Mouse (Mus musculus) heart, postnatal 36 days (tissue): ENCODE data around the gene Asb16. TPM values are rescaled to one million over a fixed set of nuclear protein-coding genes. Genes with fewer than 3 reads are reported as not detected.

Experiments used
- DNase-seq, 2 experiments: peaks; one replicate each; pipeline ENCODE4 v3.0.0; 2021 to 2022
- intact Hi-C: fragments of 180-260 bp; cut with DNase I; formaldehyde crosslinking; loops from one replicate; pipeline ENCODE4 v1.15.1; 2025
- microRNA-seq, 2 experiments: library from miRNA; unstranded; fragments of <30 nt; microRNA quantifications; one replicate each; pipeline ENCODE4 v1.2.0; 2021; ENCODE audit warnings: borderline number of aligned reads in 2 of 2
- total RNA-seq, 2 experiments: library from RNA; stranded (reverse); gene quantifications; 2 replicates each; pipeline ENCODE4 v1.2.3; 2021

Gene Asb16
- total RNA-seq, 2 experiments from 2014 or later = 0.73 to 1.1 TPM

DNA sequence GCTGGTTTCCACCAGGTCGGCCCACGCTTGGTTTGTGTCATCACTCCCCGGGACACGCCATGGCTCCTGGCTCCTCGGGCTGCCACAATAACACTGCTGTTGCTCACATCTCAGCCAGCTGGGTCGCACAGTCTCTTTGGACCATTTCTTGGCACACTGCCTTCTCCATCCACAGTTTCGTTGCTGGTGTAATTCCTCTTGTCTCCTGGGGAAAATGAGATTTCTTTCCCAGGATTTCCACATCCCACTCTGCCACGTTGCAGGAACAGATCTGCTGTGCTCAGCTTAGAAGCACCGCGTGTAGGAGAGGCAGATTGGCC, 52.1 kb downstream of the Asb16 start:
- peak; percentile 73 to 77 for DNase-seq
- intact Hi-C loops = loop anchor here (1.0 to 2.0 kb wide), 2 partner anchors 14 to 86 kb away; no protein-coding TSS in a partner anchor

GRCm38 (mm10) chr11:102321931-102322330, 53.4 kb downstream of the Asb16 start:
- intact Hi-C loops = loop anchor here (2.0 kb wide), 1 partner anchor 13 kb away; no protein-coding TSS in a partner anchor

GRCm38 (mm10) chr11:102323516-102323915, 55.0 kb downstream of the Asb16 start:
- intact Hi-C loops = no loop called here
- no peak for DNase-seq

More at GRCm38 (mm10) chr11:102321931-102322330, 53.4 kb downstream of the Asb16 start:
- no peak for DNase-seq

- no peak for DNase-seq
- intact Hi-C loops = no loop called here
These were observed 58.7 kb downstream of the Asb16 start for GRCm38 (mm10) chr11:102327250-102327649.

DNA sequence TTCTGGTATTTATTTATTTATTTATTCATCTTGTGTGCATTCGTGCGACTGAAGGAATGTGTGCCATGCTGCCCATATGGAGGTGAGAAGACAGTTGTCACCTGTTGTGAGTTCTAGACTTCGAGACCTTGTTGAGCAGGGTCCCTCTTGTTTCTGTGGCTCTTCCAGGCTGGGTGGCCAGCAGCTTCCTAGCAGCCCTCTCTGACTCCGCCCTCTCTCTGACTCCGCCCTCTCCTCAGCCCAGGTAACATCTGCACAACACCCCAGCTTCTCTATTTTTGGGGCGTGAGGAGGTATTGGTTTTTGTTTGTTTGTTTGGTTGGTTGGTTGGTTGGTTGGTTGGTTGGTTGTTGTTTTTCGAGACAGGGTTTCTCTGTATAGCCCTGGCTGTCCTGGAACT, 59.3 kb downstream of the Asb16 start:
- intact Hi-C loops = no loop called here
- no peak for DNase-seq

Small RNA genes lying within 50 kb of the gene (microRNA-seq; reads per million reads assigned to microRNA genes)
- 2.7 to 6.5 reads per million in 2 experiments for gene Mir8101

Other genes starting within 250 kb of the Asb16 start
- gene Mpp3, start 240.3 kb upstream of the Asb16 start, total RNA-seq = 1 to 10 TPM; 1.7 to 1.9 TPM
- 10 to 100 TPM; 68.3 to 69.5 TPM for gene Cd300lg, start 227.2 kb upstream of the Asb16 start, total RNA-seq
- 1 to 10 TPM; 2.1 to 3.1 TPM for gene Mpp2, start 180.2 kb upstream of the Asb16 start, total RNA-seq
- not detected for gene Ppy, start 167.4 kb upstream of the Asb16 start, total RNA-seq
- not detected for gene Pyy, start 160.9 kb upstream of the Asb16 start, total RNA-seq
- not detected for gene Nags, start 123.2 kb upstream of the Asb16 start, total RNA-seq
- 10 to 100 TPM; 13.0 to 13.7 TPM for gene Tmem101, start 112.3 kb upstream of the Asb16 start, total RNA-seq
- 10 to 100 TPM; 44.7 to 52.6 TPM for gene Lsm12, start 83.4 kb upstream of the Asb16 start, total RNA-seq
- gene G6pc3, start 79.1 kb upstream of the Asb16 start, total RNA-seq = 10 to 100 TPM; 45.1 to 47.3 TPM
- gene Hdac5, start 38.6 kb upstream of the Asb16 start, total RNA-seq = 100 to 1,000 TPM; 141 to 143 TPM
- gene BC030867, start 19.9 kb upstream of the Asb16 start, total RNA-seq = under 1 TPM; 0.14 to 0.25 TPM
- 10 to 100 TPM; 25.2 to 26.7 TPM for gene Tmub2, start 16.2 kb downstream of the Asb16 start, total RNA-seq
- gene Atxn7l3, start 27.9 kb downstream of the Asb16 start, total RNA-seq = 10 to 100 TPM; 22.9 to 24.2 TPM
- 10 to 100 TPM; 57.2 to 60.4 TPM for gene Ubtf, start 51.0 kb downstream of the Asb16 start, total RNA-seq
- 1 to 10 TPM; 2.1 to 7.8 TPM for gene Slc4a1, start 97.5 kb downstream of the Asb16 start, total RNA-seq
- under 1 TPM in 1 of 2 experiments, not detected in 1; 0.19 TPM for gene Rundc3a, start 124.7 kb downstream of the Asb16 start, total RNA-seq
- gene Slc25a39, start 139.2 kb downstream of the Asb16 start, total RNA-seq = 100 to 1,000 TPM; 174 to 183 TPM
- 100 to 1,000 TPM; 113 to 122 TPM for gene Grn, start 161.6 kb downstream of the Asb16 start, total RNA-seq
- gene Fam171a2, start 178.9 kb downstream of the Asb16 start, total RNA-seq = 1 to 10 TPM; 4.3 to 5.2 TPM
- 1 to 10 TPM; 3.1 to 3.8 TPM for gene Itga2b, start 201.4 kb downstream of the Asb16 start, total RNA-seq